Mouse (Mus musculus): ENCODE measurements around the gene Prps1l3.

DNA sequence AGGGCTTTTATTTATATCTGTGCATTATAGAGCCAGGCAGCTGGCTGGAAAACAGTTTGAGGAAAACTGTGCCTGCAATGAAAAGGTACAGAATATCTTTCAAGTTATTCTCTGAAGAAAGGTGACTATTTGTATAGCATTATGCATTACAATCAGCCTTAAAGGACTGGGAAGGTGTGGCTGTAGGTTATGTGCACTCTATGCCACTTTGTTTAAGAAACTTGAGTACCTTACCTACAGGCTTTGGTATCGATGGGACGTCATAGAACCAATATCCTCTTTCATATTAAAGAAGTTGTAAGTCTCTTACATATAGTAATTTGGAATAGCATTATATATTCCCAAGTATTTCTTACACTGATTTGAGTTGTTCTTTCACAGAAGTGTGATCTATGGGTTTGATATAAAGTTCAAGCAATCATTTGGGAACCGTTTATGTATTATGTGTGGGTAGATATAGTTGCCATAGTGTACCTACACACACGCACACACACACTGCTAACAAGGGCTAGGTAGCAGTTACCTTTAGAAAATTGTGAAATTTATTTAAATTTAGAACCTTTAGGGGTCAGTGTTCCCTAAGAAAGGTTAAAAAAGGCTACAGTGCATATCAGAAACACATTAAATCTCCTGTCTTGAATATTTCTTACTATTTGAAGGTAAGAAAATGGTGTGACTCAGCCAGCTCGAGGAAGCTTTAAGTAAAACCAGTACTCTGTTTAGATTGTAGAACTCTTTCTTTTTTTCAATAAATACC is 55.3 kb downstream of the Prps1l3 start:
- TF ChIP-seq CTCF (IDR thresholded peaks at IDR 0.05; ENCODE audit: low read depth, low read length) (no peak), POLR2A (IDR thresholded peaks at IDR 0.05; ENCODE audit: extremely low read depth, insufficient read depth, low read length) (no peak)

Data from liver, adult 2 months (tissue).